Mouse (Mus musculus): ENCODE results near the gene Klk1b3. TPM values are rescaled to one million over a fixed set of nuclear protein-coding genes. Genes with fewer than 3 reads are reported as not detected.
A peak's percentile ranks its signal among the peaks of the same experiment; 100 is the strongest.
"Not testable (repeated sequence)": the region's sequence is repeated elsewhere in the genome, so short reads cannot be mapped to it uniquely, and the experiment has no call there.

Klk1b3 gene
- not detected in 2 replicates for polyA plus RNA-seq (2014; fragmentation: Nextera tagmentation; extraction: Ambion mirVana)

GRCm38 (mm10) chr7:44197891-44198290 lies at the start of gene Klk1b3:
Gene Klk1b3 (plus strand): TSS chr7:44198191.
- Histone ChIP-seq H3K9me3 (ENCODE audit: control insufficient read depth, low read depth, low read length) (no peaks in the 10 kb centered on the region), H3K4me1 (ENCODE audit: control insufficient read depth, insufficient read depth, low read length) (no peaks in the 10 kb centered on the region), H3K36me3 (ENCODE audit: control insufficient read depth, insufficient read depth, low read length) (no peaks in the 10 kb centered on the region), H3K27ac (ENCODE audit: low read length) (no peak within 1 kb of the TSS), H3K9ac (replicated peaks; ENCODE audit: low read depth, low read length) (no peak within 1 kb of the TSS), H3K4me2 (replicated peaks; ENCODE audit: low read depth, low read length) (no peak within 1 kb of the TSS), H3K4me3 (ENCODE audit: low read depth, low read length) (no peak within 1 kb of the TSS), H3K27me3 (ENCODE audit: control insufficient read depth, insufficient read depth, low read length) (no peaks in the 10 kb centered on the region)
- ATAC-seq (ENCODE audit: insufficient number of reproducible peaks, insufficient read depth, low FRiP score, low read depth), result no peak
- 72% methylated on average over 3 of the region's 3 CpGs for WGBS

DNA sequence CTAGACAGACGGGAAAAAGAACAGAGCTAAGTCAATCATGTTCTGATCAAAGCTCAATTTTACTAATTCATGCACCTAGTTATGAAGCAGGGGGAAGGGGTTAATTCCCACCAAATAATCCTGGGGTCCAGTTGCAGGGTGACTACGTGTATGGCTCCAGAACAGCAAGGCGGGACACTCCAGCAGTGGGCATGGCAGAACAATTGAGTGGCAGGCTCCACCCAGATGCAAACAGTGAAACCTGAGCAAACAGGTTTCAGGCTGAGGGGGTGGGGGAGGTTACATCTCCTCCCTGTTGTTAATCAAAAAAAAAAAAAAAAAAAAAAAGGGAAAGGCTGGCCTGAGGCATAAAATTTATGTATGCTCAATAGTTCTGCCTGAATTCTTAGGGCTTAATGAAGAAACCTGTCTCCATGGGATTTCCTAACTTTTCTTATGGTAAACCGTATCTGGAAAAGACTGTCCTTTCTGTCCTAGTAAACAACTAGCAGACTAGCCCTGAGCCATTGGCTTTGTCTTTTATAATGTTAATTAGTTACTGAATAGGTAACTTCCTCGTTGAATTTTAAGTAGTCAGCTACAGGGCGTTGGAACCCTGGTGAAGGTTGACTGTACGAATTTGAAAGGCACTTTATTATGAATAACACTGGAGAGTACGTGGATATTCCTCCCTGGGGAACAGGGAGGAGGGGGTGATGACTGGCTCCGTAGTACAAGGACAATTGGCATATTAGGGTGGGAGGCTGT lies 18.5 kb upstream of the Klk1b3 start:
- H3K9me3 ChIP-seq (ENCODE audit: control insufficient read depth, low read depth, low read length), result no peaks in the 10 kb centered on the region
- H3K4me2 ChIP-seq (replicated peaks; ENCODE audit: low read depth, low read length), result no peak overlapping the region
- H3K27me3 ChIP-seq (ENCODE audit: control insufficient read depth, insufficient read depth, low read length), result no peaks in the 10 kb centered on the region
- no peaks in the 10 kb centered on the region for H3K36me3 ChIP-seq (ENCODE audit: control insufficient read depth, insufficient read depth, low read length)
- no peaks in the 10 kb centered on the region for H3K4me1 ChIP-seq (ENCODE audit: control insufficient read depth, insufficient read depth, low read length)
- H3K4me3 ChIP-seq (ENCODE audit: low read depth, low read length), result no peak overlapping the region
- no peak overlapping the region for H3K9ac ChIP-seq (replicated peaks; ENCODE audit: low read depth, low read length)
- no peak overlapping the region; the same call in 1 of the 2 replicates for H3K27ac ChIP-seq (ENCODE audit: low read length)
- no peak for ATAC-seq (ENCODE audit: insufficient number of reproducible peaks, insufficient read depth, low FRiP score, low read depth)
- WGBS, result 60% methylated on average over 9 of the region's 9 CpGs

DNA sequence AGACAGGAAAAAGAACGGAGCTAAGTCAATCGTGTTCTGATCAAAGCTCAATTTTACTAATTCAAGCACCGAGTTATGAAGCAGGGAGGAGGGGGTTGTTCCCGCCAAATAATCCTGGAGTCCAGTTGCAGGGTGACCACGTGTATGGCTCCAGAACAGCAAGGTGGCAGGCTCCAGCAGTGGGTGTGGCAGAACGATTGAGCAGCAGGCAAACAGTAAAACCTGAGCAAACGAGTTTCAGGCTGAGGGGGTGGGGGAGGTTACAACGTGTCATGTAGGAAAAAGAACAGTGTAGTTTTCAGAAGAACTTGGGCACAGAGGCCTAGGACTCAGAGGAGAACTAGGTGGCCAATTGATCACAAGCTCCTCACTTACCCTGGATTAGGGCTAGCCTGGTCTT lies 11.5 kb upstream of the Klk1b3 start:
- 54% methylated on average over 8 of the region's 8 CpGs for WGBS
- not testable (repeated sequence) for H3K4me1 ChIP-seq (ENCODE audit: control insufficient read depth, insufficient read depth, low read length); H3K4me3 ChIP-seq (ENCODE audit: low read depth, low read length); H3K36me3 ChIP-seq (ENCODE audit: control insufficient read depth, insufficient read depth, low read length); H3K4me2 ChIP-seq (replicated peaks; ENCODE audit: low read depth, low read length); H3K27me3 ChIP-seq (ENCODE audit: control insufficient read depth, insufficient read depth, low read length); H3K27ac ChIP-seq (ENCODE audit: low read length); H3K9ac ChIP-seq (replicated peaks; ENCODE audit: low read depth, low read length); H3K9me3 ChIP-seq (ENCODE audit: control insufficient read depth, low read depth, low read length)
- peak; percentile 79 for ATAC-seq (ENCODE audit: insufficient number of reproducible peaks, insufficient read depth, low FRiP score, low read depth)

GRCm38 (mm10) chr7:44187936-44188335 lies 10.1 kb upstream of the Klk1b3 start, which contains the start of gene Klk1b24:
Gene Klk1b24 (plus strand): TSS chr7:44188236.
- H3K9ac ChIP-seq (replicated peaks; ENCODE audit: low read depth, low read length); H3K4me1 ChIP-seq (ENCODE audit: control insufficient read depth, insufficient read depth, low read length); H3K4me2 ChIP-seq (replicated peaks; ENCODE audit: low read depth, low read length); ATAC-seq (ENCODE audit: insufficient number of reproducible peaks, insufficient read depth, low FRiP score, low read depth); H3K27me3 ChIP-seq (ENCODE audit: control insufficient read depth, insufficient read depth, low read length); H3K27ac ChIP-seq (ENCODE audit: low read length); H3K9me3 ChIP-seq (ENCODE audit: control insufficient read depth, low read depth, low read length); H3K36me3 ChIP-seq (ENCODE audit: control insufficient read depth, insufficient read depth, low read length); H3K4me3 ChIP-seq (ENCODE audit: low read depth, low read length): not testable (repeated sequence)

DNA sequence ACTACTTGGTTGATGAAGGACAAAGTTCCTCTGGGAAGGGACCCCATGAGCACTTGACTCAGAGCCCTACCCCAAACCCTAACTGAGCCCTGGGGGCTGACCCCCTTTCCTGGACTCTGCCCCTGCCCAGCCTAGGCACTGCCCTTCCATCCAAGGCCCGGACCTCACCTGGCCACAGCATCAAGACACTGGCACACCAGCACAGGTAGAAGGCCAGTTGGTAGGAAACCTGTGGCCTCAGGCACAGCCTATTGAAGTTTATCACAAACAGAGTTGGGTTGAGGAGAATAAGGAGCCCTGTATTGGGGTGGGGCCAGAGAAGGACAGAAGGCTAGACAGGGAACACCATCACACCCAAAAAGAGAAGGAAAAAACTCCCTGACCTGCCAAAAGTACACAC lies 4.5 kb upstream of the Klk1b3 start:
- 75% methylated on average over 1 of the region's 1 CpGs for WGBS
- H3K4me3 ChIP-seq (ENCODE audit: low read depth, low read length); H3K27me3 ChIP-seq (ENCODE audit: control insufficient read depth, insufficient read depth, low read length); ATAC-seq (ENCODE audit: insufficient number of reproducible peaks, insufficient read depth, low FRiP score, low read depth); H3K4me1 ChIP-seq (ENCODE audit: control insufficient read depth, insufficient read depth, low read length); H3K4me2 ChIP-seq (replicated peaks; ENCODE audit: low read depth, low read length); H3K9me3 ChIP-seq (ENCODE audit: control insufficient read depth, low read depth, low read length); H3K27ac ChIP-seq (ENCODE audit: low read length); H3K9ac ChIP-seq (replicated peaks; ENCODE audit: low read depth, low read length); H3K36me3 ChIP-seq (ENCODE audit: control insufficient read depth, insufficient read depth, low read length): not testable (repeated sequence)

GRCm38 (mm10) chr7:44207135-44207534 lies 9.1 kb downstream of the Klk1b3 start, which contains the start of gene Klk1b4:
Gene Klk1b4 (plus strand): TSS chr7:44207435.
- H3K4me3 ChIP-seq (ENCODE audit: low read depth, low read length); ATAC-seq (ENCODE audit: insufficient number of reproducible peaks, insufficient read depth, low FRiP score, low read depth): not testable (repeated sequence)

GRCm38 (mm10) chr7:44208307-44208706 lies 10.3 kb downstream of the Klk1b3 start:
- H3K27ac ChIP-seq (ENCODE audit: low read length), result no peak overlapping the region
- WGBS, result 69% methylated on average over 3 of the region's 3 CpGs
- H3K4me3 ChIP-seq (ENCODE audit: low read depth, low read length), result no peak overlapping the region
- no peaks in the 10 kb centered on the region for H3K9me3 ChIP-seq (ENCODE audit: control insufficient read depth, low read depth, low read length)
- H3K36me3 ChIP-seq (ENCODE audit: control insufficient read depth, insufficient read depth, low read length), result no peaks in the 10 kb centered on the region
- H3K4me2 ChIP-seq (replicated peaks; ENCODE audit: low read depth, low read length), result no peak overlapping the region
- no peaks in the 10 kb centered on the region for H3K27me3 ChIP-seq (ENCODE audit: control insufficient read depth, insufficient read depth, low read length)
- no peak for ATAC-seq (ENCODE audit: insufficient number of reproducible peaks, insufficient read depth, low FRiP score, low read depth)
- no peaks in the 10 kb centered on the region for H3K4me1 ChIP-seq (ENCODE audit: control insufficient read depth, insufficient read depth, low read length)
- H3K9ac ChIP-seq (replicated peaks; ENCODE audit: low read depth, low read length), result no peak overlapping the region

More at GRCm38 (mm10) chr7:44207135-44207534, 9.1 kb downstream of the Klk1b3 start, which contains the start of gene Klk1b4:
- H3K36me3 ChIP-seq (ENCODE audit: control insufficient read depth, insufficient read depth, low read length); H3K9ac ChIP-seq (replicated peaks; ENCODE audit: low read depth, low read length); H3K4me1 ChIP-seq (ENCODE audit: control insufficient read depth, insufficient read depth, low read length); H3K27ac ChIP-seq (ENCODE audit: low read length); H3K9me3 ChIP-seq (ENCODE audit: control insufficient read depth, low read depth, low read length); H3K4me2 ChIP-seq (replicated peaks; ENCODE audit: low read depth, low read length); H3K27me3 ChIP-seq (ENCODE audit: control insufficient read depth, insufficient read depth, low read length): not testable (repeated sequence)
- 32% methylated on average over 3 of the region's 3 CpGs for WGBS

GRCm38 (mm10) chr7:44215645-44216044 lies 17.7 kb downstream of the Klk1b3 start, which contains the start of gene Klk1b5:
Gene Klk1b5 (plus strand): TSS chr7:44215945.
- no peak for ATAC-seq (ENCODE audit: insufficient number of reproducible peaks, insufficient read depth, low FRiP score, low read depth)
- no peaks in the 10 kb centered on the region for H3K9me3 ChIP-seq (ENCODE audit: control insufficient read depth, low read depth, low read length)
- H3K36me3 ChIP-seq (ENCODE audit: control insufficient read depth, insufficient read depth, low read length), result no peaks in the 10 kb centered on the region
- no peaks in the 10 kb centered on the region for H3K4me1 ChIP-seq (ENCODE audit: control insufficient read depth, insufficient read depth, low read length)
- H3K4me3 ChIP-seq (ENCODE audit: low read depth, low read length), result no peak within 1 kb of the TSS
- H3K27me3 ChIP-seq (ENCODE audit: control insufficient read depth, insufficient read depth, low read length), result no peaks in the 10 kb centered on the region
- H3K27ac ChIP-seq (ENCODE audit: low read length), result no peak within 1 kb of the TSS
- WGBS, result 77% methylated on average over 1 of the region's 1 CpGs
- no peak within 1 kb of the TSS for H3K4me2 ChIP-seq (replicated peaks; ENCODE audit: low read depth, low read length)
- no peak within 1 kb of the TSS for H3K9ac ChIP-seq (replicated peaks; ENCODE audit: low read depth, low read length)

DNA sequence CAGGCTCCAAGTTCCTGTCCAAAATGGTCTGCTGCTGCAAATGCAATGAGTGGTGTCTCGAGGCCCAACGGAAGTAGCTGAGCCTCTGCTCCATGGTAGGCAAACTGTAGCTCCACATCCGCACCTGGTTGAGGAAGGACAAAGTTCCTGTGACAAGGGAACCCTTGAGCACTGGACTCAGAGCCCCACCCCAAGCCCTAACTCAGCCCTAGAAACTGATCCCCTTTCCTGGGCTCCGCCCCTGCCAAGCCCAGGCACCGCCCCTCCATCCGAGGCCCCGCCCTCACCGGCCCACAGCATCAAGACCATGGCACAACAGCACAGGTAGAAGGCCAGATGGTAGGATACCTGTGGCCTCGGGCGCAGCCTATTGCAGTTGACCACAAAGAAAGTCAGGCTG lies 23.6 kb downstream of the Klk1b3 start:
- H3K9me3 ChIP-seq (ENCODE audit: control insufficient read depth, low read depth, low read length); H3K27ac ChIP-seq (ENCODE audit: low read length); H3K27me3 ChIP-seq (ENCODE audit: control insufficient read depth, insufficient read depth, low read length); H3K4me3 ChIP-seq (ENCODE audit: low read depth, low read length); H3K9ac ChIP-seq (replicated peaks; ENCODE audit: low read depth, low read length); H3K4me1 ChIP-seq (ENCODE audit: control insufficient read depth, insufficient read depth, low read length); H3K36me3 ChIP-seq (ENCODE audit: control insufficient read depth, insufficient read depth, low read length); H3K4me2 ChIP-seq (replicated peaks; ENCODE audit: low read depth, low read length): not testable (repeated sequence)
- 0 out of 2 replicates have a peak, but pooled peaks have one; percentile 6 for ATAC-seq (ENCODE audit: insufficient number of reproducible peaks, insufficient read depth, low FRiP score, low read depth)
- 66% methylated on average over 8 of the region's 10 CpGs for WGBS
